Mouse (Mus musculus) intestine, embryonic 16.5 days (tissue): ENCODE results near the gene Gm9046. TPM values are rescaled to one million over a fixed set of nuclear protein-coding genes. Genes with fewer than 3 reads are reported as not detected.

Experiments
- ATAC-seq: fragments of 200-750 bp; cut with Nextera tagmentation; 2 replicates; pipeline ENCODE4 v1.8.0; 2017; ENCODE audit warnings: moderate TSS enrichment, moderate library complexity
- H3K27ac ChIP-seq: fragments of 300-500 bp; sonication (generic); 2 replicates; pipeline ENCODE4 v1.5.1; 2014; ENCODE audit warnings: mild to moderate bottlenecking, low read length
- H3K27me3 ChIP-seq: fragments of 300-500 bp; sonication (generic); replicated peaks from 2 replicates; pipeline ENCODE4 v1.6.1; 2014; ENCODE audit warnings: low read length, control low read depth, mixed read lengths; ENCODE audit not compliant: control insufficient read depth, insufficient read depth
- H3K36me3 ChIP-seq: fragments of 300-500 bp; sonication (generic); 2 replicates; pipeline ENCODE4 v1.6.1; 2014; ENCODE audit warnings: low read length, control low read depth; ENCODE audit not compliant: control insufficient read depth, insufficient read depth
- H3K4me1 ChIP-seq: fragments of 300-500 bp; sonication (generic); 2 replicates; pipeline ENCODE4 v1.6.1; 2014; ENCODE audit warnings: low read length, control low read depth, mixed read lengths; ENCODE audit not compliant: control insufficient read depth, insufficient read depth
- H3K4me2 ChIP-seq: fragments of 300-500 bp; sonication (generic); 2 replicates; pipeline ENCODE4 v1.6.1; 2014; ENCODE audit warnings: low read depth, low read length, control low read depth
- H3K4me3 ChIP-seq: fragments of 300-500 bp; sonication (generic); 2 replicates; pipeline ENCODE4 v1.5.1; 2014; ENCODE audit warnings: mild to moderate bottlenecking, low read length
- H3K9ac ChIP-seq: fragments of 300-500 bp; sonication (generic); 2 replicates; pipeline ENCODE4 v1.6.1; 2014; ENCODE audit warnings: low read depth, low read length
- H3K9me3 ChIP-seq: fragments of 300-500 bp; sonication (generic); 2 replicates; pipeline ENCODE4 v1.6.1; 2016; ENCODE audit warnings: low read length, control low read depth; ENCODE audit not compliant: control insufficient read depth
- WGBS: fragments of 180-500 bp; shearing (Covaris S2); extraction: QIAGEN DNeasy Blood & Tissue Kit; methylation state at CpG from one replicate; pipeline ENCODE4 v1.1.7; 2014; 5-methylcytosine and 5-hydroxymethylcytosine counted together
- polyA plus RNA-seq: library from polyadenylated mRNA; unstranded; fragments of >200 nt; fragmentation: Nextera tagmentation; extraction: Ambion mirVana; gene quantifications from 2 replicates; pipeline ENCODE4 v1.2.1, GENCODE M21; 2015

Gene Gm9046
- polyA plus RNA-seq, 1 experiment from 2014 or later: not detected

DNA sequence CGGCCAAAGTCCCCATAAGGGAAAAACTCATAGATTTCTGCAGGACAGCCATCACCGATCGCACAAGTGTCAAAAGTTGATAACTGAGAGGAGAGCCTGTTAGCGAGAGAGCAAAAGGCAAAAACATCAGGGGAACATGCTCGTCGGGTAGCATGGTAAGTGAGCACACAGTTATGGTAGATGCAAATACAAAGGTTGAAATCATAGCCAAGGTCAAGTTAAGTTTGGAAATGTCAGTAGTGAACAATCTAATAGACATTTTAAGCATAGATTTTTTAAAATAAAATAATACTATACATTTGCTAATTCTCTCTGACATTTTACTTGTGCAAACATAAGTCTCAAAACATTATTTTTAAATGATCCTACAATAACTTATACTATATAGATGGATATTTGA lies 48.1 kb downstream of the Gm9046 start, which contains the start of gene Iltifb:
Gene Iltifb (minus strand): TSS at position 101 of the 400 bp plus-strand sequence.
- no peaks in the 10 kb centered on the region for H3K36me3 ChIP-seq
- no peak within 1 kb of the TSS for H3K4me3 ChIP-seq
- ATAC-seq: no peak
- no peaks in the 10 kb centered on the region for H3K27me3 ChIP-seq
- H3K4me1 ChIP-seq: no peaks in the 10 kb centered on the region
- H3K27ac ChIP-seq: no peak within 1 kb of the TSS
- H3K9ac ChIP-seq: no peak within 1 kb of the TSS
- no peak within 1 kb of the TSS for H3K4me2 ChIP-seq
- H3K9me3 ChIP-seq: no peaks in the 10 kb centered on the region
- WGBS: 91% methylated on average over 6 of the region's 6 CpGs

Other genes starting within 250 kb of the Gm9046 start
- gene Mdm1, start 201.4 kb downstream of the Gm9046 start, polyA plus RNA-seq: 13.0 and 13.9 TPM in 2 replicates
- not detected in 2 replicates for gene Il22, start 138.3 kb downstream of the Gm9046 start, polyA plus RNA-seq
- not detected in 2 replicates for gene Gm32717, start 102.5 kb downstream of the Gm9046 start, polyA plus RNA-seq
- not detected in 2 replicates for gene Gm32802, start 84.6 kb downstream of the Gm9046 start, polyA plus RNA-seq
- gene Iltifb, start 48.2 kb downstream of the Gm9046 start, polyA plus RNA-seq: not detected in 2 replicates
- gene Gm9040, start 16.3 kb downstream of the Gm9046 start, polyA plus RNA-seq: not detected in 2 replicates
- not detected in 2 replicates for gene Gm9044, start 10.8 kb downstream of the Gm9046 start, polyA plus RNA-seq
- 0.06 TPM in 1 of 2 replicates, not detected in the other for gene Gm9045, start 5.4 kb downstream of the Gm9046 start, polyA plus RNA-seq
- gene Gm9048, start 5.4 kb upstream of the Gm9046 start, polyA plus RNA-seq: not detected in 2 replicates
- gene Gm9049, start 10.8 kb upstream of the Gm9046 start, polyA plus RNA-seq: 0.06 TPM in 1 of 2 replicates, not detected in the other
- gene Ifng, start 97.8 kb upstream of the Gm9046 start, polyA plus RNA-seq: not detected in 2 replicates